Mouse (Mus musculus) adrenal gland, adult (tissue): Measurements from ENCODE around the gene Adamtsl4.

Experiments used
- DNase-seq, 2 experiments: peaks; one replicate each; pipeline ENCODE4 v3.0.0; 2022 to 2023; ENCODE audit warnings: low spot score in 1 of 2; ENCODE audit not compliant: inconsistent age in 2 of 2

Adamtsl4 gene

GRCm38 (mm10) chr3:95687524-95688421 lies at the start of gene Adamtsl4:
Gene Adamtsl4 (minus strand): TSS chr3:95687917.
- DNase-seq, result peak; percentile 83 to 93

GRCm38 (mm10) chr3:95735071-95735670 lies 47.5 kb upstream of the Adamtsl4 start:
- DNase-seq, result peak in 1 of 2 experiments; percentile 46

- DNase-seq, result peak; percentile 76 to 91
Measured at GRCm38 (mm10) chr3:95734092-95734702, 46.5 kb upstream of the Adamtsl4 start.

GRCm38 (mm10) chr3:95732744-95733521 lies 45.2 kb upstream of the Adamtsl4 start:
- DNase-seq, result peak; percentile 88 to 94

GRCm38 (mm10) chr3:95732297-95732696 lies 44.6 kb upstream of the Adamtsl4 start:
- no peak for DNase-seq

GRCm38 (mm10) chr3:95731802-95732201 lies 44.1 kb upstream of the Adamtsl4 start:
- DNase-seq, result no peak

GRCm38 (mm10) chr3:95730431-95730830 lies 42.7 kb upstream of the Adamtsl4 start:
- peak; percentile 53 to 81 for DNase-seq

GRCm38 (mm10) chr3:95728906-95729305 lies 41.2 kb upstream of the Adamtsl4 start:
- DNase-seq, result no peak

- DNase-seq, result peak in 1 of 2 experiments; percentile 64
Measured at GRCm38 (mm10) chr3:95726696-95727358, 39.1 kb upstream of the Adamtsl4 start.

- peak in 1 of 2 experiments; percentile 59 for DNase-seq
Measured at GRCm38 (mm10) chr3:95725863-95726262, 38.1 kb upstream of the Adamtsl4 start.

GRCm38 (mm10) chr3:95722386-95722785 lies 34.7 kb upstream of the Adamtsl4 start:
- no peak for DNase-seq

- DNase-seq, result peak in 1 of 2 experiments; percentile 62
Measured at GRCm38 (mm10) chr3:95718153-95718552, 30.4 kb upstream of the Adamtsl4 start.

GRCm38 (mm10) chr3:95716075-95716474 lies 28.4 kb upstream of the Adamtsl4 start:
- DNase-seq, result no peak

GRCm38 (mm10) chr3:95709967-95710366 lies 22.2 kb upstream of the Adamtsl4 start:
- no peak for DNase-seq

- DNase-seq, result no peak
Measured at GRCm38 (mm10) chr3:95709044-95709443, 21.3 kb upstream of the Adamtsl4 start.

- DNase-seq, result no peak
Measured at GRCm38 (mm10) chr3:95707497-95707896, 19.8 kb upstream of the Adamtsl4 start.

- no peak for DNase-seq
Measured at GRCm38 (mm10) chr3:95706273-95706672, 18.6 kb upstream of the Adamtsl4 start.

GRCm38 (mm10) chr3:95704612-95705011 lies 16.9 kb upstream of the Adamtsl4 start:
- DNase-seq, result no peak

GRCm38 (mm10) chr3:95703276-95703675 lies 15.6 kb upstream of the Adamtsl4 start:
- DNase-seq, result peak in 1 of 2 experiments; percentile 67

- DNase-seq, result peak; percentile 78 to 90
Measured at GRCm38 (mm10) chr3:95701877-95702540, 14.3 kb upstream of the Adamtsl4 start.
